Mouse (Mus musculus) liver, adult 2 months (tissue): ENCODE measurements around the gene Fer. TPM values are rescaled to one million over a fixed set of nuclear protein-coding genes. Genes with fewer than 3 reads are reported as not detected.

Experiments used
- DNase-seq: peaks from one replicate; pipeline ENCODE4 v3.0.0-alpha.2; 2011; ENCODE audit warnings: low read depth, low spot score; ENCODE audit errors: extremely low read depth
- H3K27ac ChIP-seq: fragments of 200-500 bp; replicated peaks from 2 replicates; pipeline ENCODE4 v1.5.1; 2012; ENCODE audit warnings: low read depth, mild to moderate bottlenecking, control low read depth, inconsistent platforms, low read length; ENCODE audit not compliant: insufficient read depth
- H3K27me3 ChIP-seq: fragments of 200-500 bp; 2 replicates; pipeline ENCODE4 v1.6.1; 2012; ENCODE audit warnings: mild to moderate bottlenecking, moderate library complexity, low read length, inconsistent platforms; ENCODE audit not compliant: control insufficient read depth, insufficient read depth
- H3K36me3 ChIP-seq: fragments of 200-500 bp; 2 replicates; pipeline ENCODE4 v1.6.1; 2012; ENCODE audit warnings: low read length, inconsistent platforms; ENCODE audit not compliant: control insufficient read depth, insufficient read depth
- H3K4me1 ChIP-seq: fragments of 200-500 bp; 2 replicates; pipeline ENCODE4 v1.6.1; 2011; ENCODE audit warnings: low read length; ENCODE audit not compliant: control insufficient read depth, insufficient read depth
- H3K4me3 ChIP-seq: fragments of 200-500 bp; 2 replicates; pipeline ENCODE4 v1.5.1; 2011; ENCODE audit warnings: low read depth, mild to moderate bottlenecking, control low read depth, low read length, moderate library complexity; ENCODE audit not compliant: insufficient read depth
- H3K79me2 ChIP-seq: fragments of 200-500 bp; 2 replicates; pipeline ENCODE4 v1.6.1; 2012; ENCODE audit warnings: inconsistent platforms, mild to moderate bottlenecking, low read length, moderate library complexity; ENCODE audit not compliant: control insufficient read depth, insufficient read depth
- H3K9ac ChIP-seq: fragments of 200-500 bp; 2 replicates; pipeline ENCODE4 v1.6.1; 2012; ENCODE audit warnings: low read depth, mild to moderate bottlenecking, control low read depth, inconsistent platforms, low read length
- CTCF ChIP-seq: fragments of 200-500 bp; IDR thresholded peaks from 2 replicates; pipeline ENCODE4 v1.5.1; 2011; ENCODE audit warnings: low read depth, low read length, control low read depth
- POLR2A ChIP-seq: fragments of 200-500 bp; IDR thresholded peaks from 2 replicates; pipeline ENCODE4 v1.6.1; 2011; ENCODE audit warnings: low read length, control low read depth; ENCODE audit not compliant: insufficient read depth; ENCODE audit errors: extremely low read depth
- WGBS: fragments of 180-500 bp; shearing (Covaris S2); methylation state at CpG from one replicate; pipeline ENCODE4 v1.1.7; 2018; 5-methylcytosine and 5-hydroxymethylcytosine counted together
- polyA plus RNA-seq: library from polyadenylated mRNA; depleted of rRNA; stranded (reverse); fragments of >200 nt; gene quantifications from 2 replicates; pipeline ENCODE4 v1.2.3, GENCODE M21; 2012
- total RNA-seq: library from RNA; depleted of rRNA; stranded (reverse); fragments of >200 nt; gene quantifications from 2 replicates; pipeline ENCODE4 v1.2.3, GENCODE M21; 2014

The Fer gene
- total and polyA plus RNA-seq, 2 experiments: 1.3 to 12.0 TPM

DNA sequence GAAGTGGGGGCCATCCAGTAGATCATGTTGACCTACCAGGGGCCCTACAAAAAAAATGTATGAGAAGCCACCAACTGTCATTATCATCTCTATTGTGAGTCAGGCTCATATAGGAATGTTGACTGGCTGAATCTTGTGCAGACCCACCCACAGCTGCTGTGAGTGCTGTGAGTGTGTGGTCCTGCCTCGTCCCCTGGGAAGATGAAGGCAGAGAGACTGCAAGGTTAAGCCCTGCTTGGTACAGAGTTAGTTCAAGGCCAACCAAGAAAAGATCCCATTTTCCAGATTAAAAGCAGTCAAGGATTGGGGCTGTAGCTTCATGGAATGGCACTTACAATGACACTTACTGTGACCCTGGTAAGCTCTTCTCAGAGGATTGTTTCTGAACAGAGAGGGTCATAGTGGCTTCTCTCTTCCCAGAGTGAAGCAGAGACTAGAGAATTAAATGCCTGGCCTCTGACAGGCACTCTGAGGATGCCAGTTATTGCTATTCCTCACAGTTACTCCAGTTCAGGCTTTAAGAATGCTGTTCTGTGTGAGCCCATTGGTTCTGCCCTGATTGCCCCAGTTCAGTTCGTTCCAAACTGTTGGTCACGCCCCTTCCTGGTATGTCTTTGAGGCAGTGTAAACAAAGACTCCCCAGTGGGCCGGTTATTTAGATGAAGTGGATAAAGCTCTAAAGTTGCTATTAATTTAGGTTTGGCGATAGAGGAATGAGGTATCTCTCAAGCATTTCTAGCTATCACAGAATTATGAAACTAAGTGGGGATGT lies 34.1 kb upstream of the Fer start:
- Histone ChIP-seq H3K9ac (no peak overlapping the region), H3K27ac (no peak overlapping the region), H3K36me3 (no peaks in the 10 kb centered on the region), H3K79me2 (no peaks in the 10 kb centered on the region), H3K27me3 (no peaks in the 10 kb centered on the region), H3K4me3 (no peak overlapping the region), H3K4me1 (no peaks in the 10 kb centered on the region)
- TF ChIP-seq POLR2A: no peak
- no peak for TF ChIP-seq CTCF
- no peak for DNase-seq
- WGBS: 60% methylated on average over 5 of the region's 5 CpGs

DNA sequence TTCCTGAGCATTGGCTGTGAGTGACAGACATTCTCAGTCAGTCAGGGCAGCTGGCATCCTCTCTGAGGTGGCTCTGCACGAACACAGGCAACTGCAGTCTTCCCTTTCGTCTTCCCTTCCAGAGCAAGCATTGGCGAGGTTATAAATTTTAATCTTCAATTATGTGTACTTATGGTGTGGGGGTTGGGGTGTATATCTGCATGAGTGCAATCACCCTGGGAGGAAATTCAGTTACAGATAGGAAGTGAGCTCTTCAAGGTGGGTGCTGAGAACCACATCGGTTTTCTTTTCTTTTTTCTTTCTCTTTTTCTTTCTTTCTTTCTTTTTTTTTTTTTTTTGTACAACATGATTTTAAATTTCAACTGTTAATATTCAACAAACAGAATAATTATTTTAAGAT lies 31.3 kb upstream of the Fer start:
- 77% methylated on average over 4 of the region's 4 CpGs for WGBS
- Histone ChIP-seq H3K4me3 (no peak overlapping the region), H3K27me3 (no peaks in the 10 kb centered on the region), H3K4me1 (no peaks in the 10 kb centered on the region), H3K79me2 (no peaks in the 10 kb centered on the region), H3K27ac (no peak overlapping the region), H3K9ac (no peak overlapping the region), H3K36me3 (no peaks in the 10 kb centered on the region)
- no peak for DNase-seq
- no peak for TF ChIP-seq CTCF
- TF ChIP-seq POLR2A: no peak

- H3K36me3 ChIP-seq: no peaks in the 10 kb centered on the region
- 95% methylated on average over 2 of the region's 2 CpGs for WGBS
- H3K27me3 ChIP-seq: no peaks in the 10 kb centered on the region
- H3K79me2 ChIP-seq: no peaks in the 10 kb centered on the region
- no peak for DNase-seq
- H3K4me3 ChIP-seq: no peak overlapping the region
- H3K9ac ChIP-seq: no peak overlapping the region
- TF ChIP-seq CTCF (no peak), POLR2A (no peak)
- no peaks in the 10 kb centered on the region for H3K4me1 ChIP-seq
- H3K27ac ChIP-seq: no peak overlapping the region
These were observed 26.6 kb upstream of the Fer start for GRCm38 (mm10) chr17:63836223-63836622.

GRCm38 (mm10) chr17:63836641-63837040 lies 26.2 kb upstream of the Fer start:
- no peak for TF ChIP-seq POLR2A
- TF ChIP-seq CTCF: no peak
- Histone ChIP-seq H3K9ac (no peak overlapping the region), H3K36me3 (no peaks in the 10 kb centered on the region), H3K4me1 (no peaks in the 10 kb centered on the region), H3K4me3 (no peak overlapping the region), H3K27me3 (no peaks in the 10 kb centered on the region), H3K27ac (no peak overlapping the region), H3K79me2 (no peaks in the 10 kb centered on the region)
- DNase-seq: no peak
- WGBS: 83% methylated on average over 8 of the region's 8 CpGs

DNA sequence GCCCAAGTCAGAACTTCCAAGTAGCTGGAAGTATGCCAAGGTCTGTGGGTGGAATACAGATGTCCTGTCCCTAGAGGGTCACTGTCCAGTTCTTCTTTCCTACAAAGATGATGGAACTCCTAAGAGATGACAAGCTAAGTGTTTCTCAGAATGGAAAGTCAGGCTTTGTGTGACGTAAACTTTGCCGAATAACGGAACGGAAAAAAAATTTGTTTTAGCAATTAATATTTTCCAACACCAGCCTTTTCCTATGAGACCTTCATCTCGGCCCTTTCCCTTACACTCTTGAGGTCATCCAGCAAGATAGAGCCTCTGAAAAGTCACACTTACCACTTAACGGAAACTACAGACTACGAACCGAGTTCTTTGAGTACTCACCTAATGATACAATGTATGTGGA lies 24.7 kb upstream of the Fer start:
- H3K79me2 ChIP-seq: no peaks in the 10 kb centered on the region
- no peak overlapping the region for H3K4me3 ChIP-seq
- TF ChIP-seq CTCF (no peak), POLR2A (no peak)
- WGBS: 92% methylated on average over 8 of the region's 8 CpGs
- no peak overlapping the region for H3K27ac ChIP-seq
- H3K27me3 ChIP-seq: no peaks in the 10 kb centered on the region
- no peak overlapping the region for H3K9ac ChIP-seq
- no peaks in the 10 kb centered on the region for H3K4me1 ChIP-seq
- H3K36me3 ChIP-seq: no peaks in the 10 kb centered on the region
- DNase-seq: no peak

- WGBS: 98% methylated on average over 3 of the region's 3 CpGs
- no peak for TF ChIP-seq POLR2A
- no peak for TF ChIP-seq CTCF
These were observed 23.1 kb upstream of the Fer start for GRCm38 (mm10) chr17:63839636-63840269.

More at GRCm38 (mm10) chr17:63839636-63840269, 23.1 kb upstream of the Fer start:
- no peak for DNase-seq
- H3K4me1 ChIP-seq: no peaks in the 10 kb centered on the region
- H3K4me3 ChIP-seq: no peak overlapping the region
- H3K27me3 ChIP-seq: no peaks in the 10 kb centered on the region
- no peaks in the 10 kb centered on the region for H3K36me3 ChIP-seq
- H3K27ac ChIP-seq: no peak overlapping the region
- H3K9ac ChIP-seq: no peak overlapping the region
- H3K79me2 ChIP-seq: no peaks in the 10 kb centered on the region
